Mouse (Mus musculus) limb, embryonic 14.5 days (tissue): ENCODE data around the gene Gm27021. TPM values are rescaled to one million over a fixed set of nuclear protein-coding genes. Genes with fewer than 3 reads are reported as not detected.

Experiments used
- ATAC-seq: fragments of 200-750 bp; cut with Nextera tagmentation; 2 replicates; pipeline ENCODE4 v1.8.0; 2017; ENCODE audit warnings: low read depth, moderate number of reproducible peaks, moderate TSS enrichment; ENCODE audit not compliant: low FRiP score
- DNase-seq: peaks from one replicate; pipeline ENCODE4 v3.0.0-alpha.2; 2015; ENCODE audit warnings: low spot score
- H3K27ac ChIP-seq: fragments of 300-500 bp; sonication (generic); replicated peaks from 2 replicates; pipeline ENCODE4 v1.5.1; 2014; ENCODE audit warnings: low read depth, mild to moderate bottlenecking, low read length, moderate library complexity, mixed read lengths
- H3K27me3 ChIP-seq: fragments of 300-500 bp; sonication (generic); 2 replicates; pipeline ENCODE4 v1.6.1; 2014; ENCODE audit warnings: low read length, mixed read lengths; ENCODE audit not compliant: control insufficient read depth, insufficient read depth
- H3K36me3 ChIP-seq: fragments of 300-500 bp; sonication (generic); 2 replicates; pipeline ENCODE4 v1.6.1; 2014; ENCODE audit warnings: mild to moderate bottlenecking, low read length, moderate library complexity, mixed read lengths; ENCODE audit not compliant: control insufficient read depth, insufficient read depth
- H3K4me1 ChIP-seq: fragments of 300-500 bp; sonication (generic); 2 replicates; pipeline ENCODE4 v1.6.1; 2014; ENCODE audit warnings: antibody characterized with exemption, low read length, mixed read lengths; ENCODE audit not compliant: control insufficient read depth, insufficient read depth
- H3K4me2 ChIP-seq: fragments of 300-500 bp; sonication (generic); replicated peaks from 2 replicates; pipeline ENCODE4 v1.6.1; 2014; ENCODE audit warnings: low read depth, mild to moderate bottlenecking, low read length, moderate library complexity; ENCODE audit not compliant: severe bottlenecking
- H3K4me3 ChIP-seq: fragments of 300-500 bp; sonication (generic); replicated peaks from 2 replicates; pipeline ENCODE4 v1.5.1; 2014; ENCODE audit warnings: low read length
- H3K9ac ChIP-seq: fragments of 300-500 bp; sonication (generic); 2 replicates; pipeline ENCODE4 v1.6.1; 2014; ENCODE audit warnings: mild to moderate bottlenecking, low read depth, low read length, moderate library complexity; ENCODE audit not compliant: severe bottlenecking
- H3K9me3 ChIP-seq: fragments of 300-500 bp; sonication (generic); 2 replicates; pipeline ENCODE4 v1.6.1; 2016; ENCODE audit warnings: low read length; ENCODE audit not compliant: control insufficient read depth
- POLR2A ChIP-seq: fragments of 200-500 bp; IDR thresholded peaks from 2 replicates; pipeline ENCODE4 v1.8.0; 2012; ENCODE audit warnings: inconsistent platforms, mild to moderate bottlenecking, moderate library complexity, borderline replicate concordance; ENCODE audit not compliant: insufficient read depth, insufficient read length; ENCODE audit errors: extremely low read depth
- WGBS: fragments of 180-500 bp; shearing (Covaris S2); extraction: QIAGEN DNeasy Blood & Tissue Kit; methylation state at CpG from one replicate; pipeline ENCODE4 v1.1.7; 2014; 5-methylcytosine and 5-hydroxymethylcytosine counted together
- polyA plus RNA-seq, 2 experiments: library from polyadenylated mRNA; depleted of rRNA in 1 of 2; stranded (reverse) in 1 of 2; unstranded in 1 of 2; fragments of >200 nt; fragmentation: Nextera tagmentation in 1 of 2; extraction: Ambion mirVana in 1 of 2; gene quantifications; 2 replicates each; pipeline versions ENCODE4 v1.2.1 to v1.2.3; 2012 to 2014

The Gm27021 gene
- polyA plus RNA-seq, 2 experiments: 2.2 to 3.4 TPM

- no peak for TF ChIP-seq POLR2A
- Histone ChIP-seq H3K27me3 (no peaks in the 10 kb centered on the region), H3K27ac (no peak overlapping the region)
Observed at GRCm38 (mm10) chr8:120705163-120705562, 37.3 kb upstream of the Gm27021 start.

DNA sequence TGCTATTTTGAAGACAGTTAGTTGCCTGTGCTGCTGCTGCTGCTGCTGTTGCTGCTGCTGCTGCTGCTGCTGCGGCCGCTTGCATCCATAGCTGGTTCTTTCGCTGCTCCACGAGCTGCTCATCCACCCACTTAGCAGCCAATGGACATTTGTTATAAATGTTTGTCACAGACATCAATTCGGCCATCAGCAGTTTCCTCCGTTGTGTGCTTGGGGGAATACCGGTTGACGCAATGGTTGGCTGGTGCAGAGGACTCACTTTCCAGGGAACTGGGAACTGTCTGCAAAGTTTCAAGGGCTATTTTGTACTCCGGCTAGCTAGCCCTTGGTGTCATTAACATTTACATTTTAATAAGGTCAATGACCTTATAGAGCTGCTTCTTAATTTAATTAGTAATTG is 36.3 kb upstream of the Gm27021 start:
- no peaks in the 10 kb centered on the region for H3K9me3 ChIP-seq
- ATAC-seq (no peak), DNase-seq (no peak)
- no peak for TF ChIP-seq POLR2A
- no peaks in the 10 kb centered on the region for H3K4me1 ChIP-seq
- no peaks in the 10 kb centered on the region for H3K27me3 ChIP-seq
- H3K27ac ChIP-seq: no peak overlapping the region
- H3K9ac ChIP-seq: no peak overlapping the region
- H3K36me3 ChIP-seq: no peaks in the 10 kb centered on the region
- no peak overlapping the region for H3K4me3 ChIP-seq
- 30% methylated on average over 9 of the region's 9 CpGs for WGBS
- no peak overlapping the region for H3K4me2 ChIP-seq

More at GRCm38 (mm10) chr8:120705163-120705562, 37.3 kb upstream of the Gm27021 start:
- Histone ChIP-seq H3K4me3 (no peak overlapping the region), H3K9ac (no peak overlapping the region), H3K4me1 (no peaks in the 10 kb centered on the region), H3K4me2 (no peak overlapping the region), H3K9me3 (no peaks in the 10 kb centered on the region), H3K36me3 (no peaks in the 10 kb centered on the region)
- 66% methylated on average over 15 of the region's 15 CpGs for WGBS
- no peak for ATAC-seq
- no peak for DNase-seq

GRCm38 (mm10) chr8:120701758-120702465 is 34.0 kb upstream of the Gm27021 start:
- H3K27ac ChIP-seq: no peak overlapping the region
- H3K4me2 ChIP-seq: no peak overlapping the region
- no peaks in the 10 kb centered on the region for H3K9me3 ChIP-seq
- ATAC-seq (no peak), DNase-seq (no peak)
- H3K9ac ChIP-seq: no peak overlapping the region
- H3K27me3 ChIP-seq: no peaks in the 10 kb centered on the region
- no peak for TF ChIP-seq POLR2A
- H3K4me3 ChIP-seq: no peak overlapping the region
- no peaks in the 10 kb centered on the region for H3K36me3 ChIP-seq
- 47% methylated on average over 19 of the region's 19 CpGs for WGBS
- no peaks in the 10 kb centered on the region for H3K4me1 ChIP-seq

DNA sequence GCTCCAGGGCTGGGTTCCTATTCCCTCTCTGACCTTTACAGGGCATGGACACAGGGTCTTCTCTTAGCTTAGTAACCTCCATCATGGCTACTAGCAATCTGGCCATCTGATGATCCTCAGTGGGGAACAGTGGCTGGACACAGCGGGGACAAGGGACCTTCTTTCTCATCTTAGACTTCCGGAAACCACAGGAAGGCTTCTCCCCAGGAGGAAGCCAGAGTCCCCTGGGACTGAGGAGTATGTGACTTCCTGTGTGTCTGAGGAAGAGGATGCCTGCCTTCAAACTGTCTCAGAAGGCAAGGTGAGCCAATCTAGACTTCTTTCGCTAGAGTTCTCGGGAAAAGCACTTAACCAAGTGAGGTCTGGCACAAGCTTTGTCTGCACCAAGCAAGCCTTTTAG is 32.2 kb upstream of the Gm27021 start:
- no peak overlapping the region for H3K4me2 ChIP-seq
- 80% methylated on average over 4 of the region's 4 CpGs for WGBS
- no peaks in the 10 kb centered on the region for H3K36me3 ChIP-seq
- H3K27ac ChIP-seq: no peak overlapping the region
- TF ChIP-seq POLR2A: no peak
- no peak overlapping the region for H3K9ac ChIP-seq
- no peak for ATAC-seq
- H3K9me3 ChIP-seq: no peaks in the 10 kb centered on the region
- H3K27me3 ChIP-seq: no peaks in the 10 kb centered on the region
- H3K4me1 ChIP-seq: no peaks in the 10 kb centered on the region
- no peak for DNase-seq
- no peak overlapping the region for H3K4me3 ChIP-seq

- 67% methylated on average over 2 of the region's 2 CpGs for WGBS
- DNase-seq (no peak), ATAC-seq (no peak)
- Histone ChIP-seq H3K36me3 (no peaks in the 10 kb centered on the region), H3K27ac (no peak overlapping the region), H3K27me3 (no peaks in the 10 kb centered on the region), H3K4me2 (no peak overlapping the region), H3K9ac (no peak overlapping the region), H3K4me1 (no peaks in the 10 kb centered on the region), H3K9me3 (no peaks in the 10 kb centered on the region), H3K4me3 (no peak overlapping the region)
- TF ChIP-seq POLR2A: no peak
Observed at GRCm38 (mm10) chr8:120699565-120699964, 31.7 kb upstream of the Gm27021 start.
